Mouse (Mus musculus): ENCODE results near the gene Tnf. TPM values are rescaled to one million over a fixed set of nuclear protein-coding genes. Genes with fewer than 3 reads are reported as not detected.

Gene Tnf
- polyA plus RNA-seq, 1 experiment from 2014 or later = not detected

DNA sequence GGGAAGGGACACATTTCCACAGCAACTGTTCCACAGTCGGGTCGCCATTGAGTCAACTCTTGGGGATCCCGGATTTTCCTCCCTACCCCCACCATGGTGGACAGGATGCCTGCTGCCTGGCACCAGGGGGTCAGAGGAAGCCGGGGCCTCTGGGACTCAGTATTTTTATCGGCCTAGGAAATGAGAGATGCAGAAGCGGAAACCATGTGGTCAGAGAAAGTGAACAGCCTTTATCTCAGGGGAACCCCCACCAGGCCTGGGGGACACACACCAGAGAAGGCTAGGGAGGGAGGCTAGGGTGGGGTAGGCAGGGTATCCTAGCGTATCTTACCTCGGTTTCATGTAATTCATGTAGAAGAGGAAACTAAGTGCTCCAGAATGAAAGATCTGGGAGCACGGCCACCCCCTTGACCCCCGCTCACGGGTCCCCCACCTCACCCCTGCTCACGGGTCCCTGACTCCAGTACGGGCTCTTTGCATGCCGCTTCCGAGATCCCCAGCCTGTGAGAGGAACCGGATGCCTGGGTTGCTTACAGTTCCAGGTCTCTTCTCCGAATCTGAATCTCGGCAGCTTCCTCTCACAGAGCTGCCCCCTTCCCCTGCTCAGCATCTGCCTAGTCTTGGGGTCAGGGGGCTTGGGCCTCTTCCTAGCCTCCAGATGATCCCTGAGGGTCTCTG lies 16.8 kb upstream of the Tnf start:
- no peaks in the 10 kb centered on the region for H3K4me1 ChIP-seq (ENCODE audit: control insufficient read depth, insufficient read depth, low read length)
- H3K4me2 ChIP-seq (ENCODE audit: low read depth, low read length) = no peak overlapping the region
- WGBS = 83% methylated on average over 18 of the region's 18 CpGs
- no peaks in the 10 kb centered on the region for H3K27me3 ChIP-seq (ENCODE audit: control insufficient read depth, insufficient read depth, low read length)
- H3K36me3 ChIP-seq (replicated peaks; ENCODE audit: control insufficient read depth, insufficient read depth, low read depth, low read length) = no peaks in the 10 kb centered on the region
- ATAC-seq (replicated peaks; ENCODE audit: insufficient number of reproducible peaks, low FRiP score, low TSS enrichment, low read depth) (no peak), DNase-seq (ENCODE audit: low spot score) (no peak)
- H3K4me3 ChIP-seq (ENCODE audit: low read depth, low read length) = no peak overlapping the region
- H3K9me3 ChIP-seq (replicated peaks; ENCODE audit: control insufficient read depth, low read length) = no peaks in the 10 kb centered on the region
- no peak overlapping the region for H3K9ac ChIP-seq (replicated peaks; ENCODE audit: low read length)
- H3K27ac ChIP-seq (replicated peaks; ENCODE audit: low read depth, low read length) = no peak overlapping the region

DNA sequence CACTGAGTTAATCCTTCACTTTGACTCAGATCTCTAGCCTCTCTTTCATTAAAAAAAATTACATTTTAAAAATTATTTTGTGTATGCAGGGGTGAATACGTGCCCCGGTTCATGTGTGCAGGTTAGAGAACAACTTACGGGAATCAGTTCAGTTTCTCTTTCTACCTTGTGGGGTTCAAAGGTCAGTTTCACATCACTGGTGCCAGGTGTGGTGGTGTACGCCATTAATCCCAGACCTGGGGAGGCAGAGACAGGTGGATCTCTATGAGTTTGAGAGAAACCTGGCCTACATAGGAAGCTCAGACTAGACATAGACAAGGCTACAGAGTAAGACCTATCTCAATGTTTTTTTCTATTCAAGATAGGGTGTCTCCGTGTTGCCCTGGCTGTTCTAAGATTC lies 11.3 kb upstream of the Tnf start:
- Histone ChIP-seq H3K4me2 (ENCODE audit: low read depth, low read length) (no peak overlapping the region), H3K27ac (replicated peaks; ENCODE audit: low read depth, low read length) (no peak overlapping the region), H3K9ac (replicated peaks; ENCODE audit: low read length) (no peak overlapping the region), H3K36me3 (replicated peaks; ENCODE audit: control insufficient read depth, insufficient read depth, low read depth, low read length) (no peaks in the 10 kb centered on the region), H3K9me3 (replicated peaks; ENCODE audit: control insufficient read depth, low read length) (no peaks in the 10 kb centered on the region), H3K4me3 (ENCODE audit: low read depth, low read length) (no peak overlapping the region), H3K4me1 (ENCODE audit: control insufficient read depth, insufficient read depth, low read length) (no peaks in the 10 kb centered on the region), H3K27me3 (ENCODE audit: control insufficient read depth, insufficient read depth, low read length) (no peaks in the 10 kb centered on the region)
- 92% methylated on average over 5 of the region's 5 CpGs for WGBS
- ATAC-seq (replicated peaks; ENCODE audit: insufficient number of reproducible peaks, low FRiP score, low TSS enrichment, low read depth) (no peak), DNase-seq (ENCODE audit: low spot score) (no peak)

DNA sequence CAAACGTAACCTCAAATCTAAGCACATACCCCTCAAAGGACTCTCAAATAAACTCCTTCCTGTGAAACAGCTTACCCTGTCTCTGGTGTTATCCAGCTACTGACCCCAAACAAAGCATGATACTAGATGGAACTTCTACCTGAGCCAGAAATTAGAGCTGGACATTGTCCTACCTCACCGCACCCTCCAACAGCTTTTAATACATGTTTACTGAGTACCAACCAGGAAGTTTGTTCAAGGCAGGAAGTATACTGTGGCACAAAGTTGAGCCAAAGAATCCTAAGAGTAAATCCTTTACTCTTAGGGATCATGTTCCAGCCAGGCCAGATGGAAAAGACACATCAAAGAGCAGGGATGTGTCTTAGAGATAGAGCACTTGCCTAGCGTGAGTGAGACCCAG lies 8.8 kb upstream of the Tnf start:
- 75% methylated on average over 3 of the region's 3 CpGs for WGBS
- Histone ChIP-seq H3K4me2 (ENCODE audit: low read depth, low read length) (no peak overlapping the region), H3K4me3 (ENCODE audit: low read depth, low read length) (no peak overlapping the region), H3K36me3 (replicated peaks; ENCODE audit: control insufficient read depth, insufficient read depth, low read depth, low read length) (no peaks in the 10 kb centered on the region), H3K27me3 (ENCODE audit: control insufficient read depth, insufficient read depth, low read length) (no peaks in the 10 kb centered on the region), H3K9me3 (replicated peaks; ENCODE audit: control insufficient read depth, low read length) (no peaks in the 10 kb centered on the region), H3K9ac (replicated peaks; ENCODE audit: low read length) (no peak overlapping the region), H3K27ac (replicated peaks; ENCODE audit: low read depth, low read length) (no peak overlapping the region), H3K4me1 (ENCODE audit: control insufficient read depth, insufficient read depth, low read length) (no peaks in the 10 kb centered on the region)
- ATAC-seq (replicated peaks; ENCODE audit: insufficient number of reproducible peaks, low FRiP score, low TSS enrichment, low read depth) (no peak), DNase-seq (ENCODE audit: low spot score) (no peak)

DNA sequence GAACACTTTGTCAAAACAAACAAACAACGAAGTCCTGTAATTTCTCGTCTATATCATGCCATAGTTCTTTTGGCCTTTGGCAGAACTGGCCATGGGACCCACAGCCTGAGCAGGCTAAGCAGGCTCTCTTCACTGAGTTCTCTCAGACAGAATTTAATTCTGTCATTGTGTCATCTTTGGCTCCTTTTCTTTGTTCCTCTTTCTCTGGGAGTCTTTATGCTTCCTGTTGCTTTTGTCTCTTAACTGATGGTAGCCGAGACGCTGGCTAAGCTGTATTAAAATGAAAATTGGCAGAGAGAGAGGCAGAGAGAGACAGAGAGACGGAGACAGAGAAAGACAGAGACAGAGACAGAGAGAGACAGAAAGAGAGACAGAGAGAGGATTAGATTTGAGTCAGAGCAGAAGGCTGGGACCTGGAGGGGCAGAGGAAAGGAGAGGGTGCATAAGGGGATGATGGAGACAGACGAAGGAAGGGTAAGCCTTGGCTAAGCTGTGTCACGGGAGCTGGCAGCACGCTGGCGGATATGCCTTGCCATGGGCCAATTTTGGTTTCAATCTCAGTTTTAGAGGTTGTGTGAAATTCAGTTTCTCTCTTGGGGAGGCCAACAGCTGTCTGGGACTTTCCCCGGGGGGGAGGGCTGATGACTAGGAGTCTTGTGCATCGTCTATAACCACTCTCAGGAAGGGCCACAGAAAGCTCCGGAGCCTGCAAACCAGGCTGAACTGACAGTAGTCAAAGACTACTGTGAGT lies 8.2 kb upstream of the Tnf start:
- no peak overlapping the region for H3K4me2 ChIP-seq (ENCODE audit: low read depth, low read length)
- ATAC-seq (replicated peaks; ENCODE audit: insufficient number of reproducible peaks, low FRiP score, low TSS enrichment, low read depth) = no peak
- DNase-seq (ENCODE audit: low spot score) = no peak
- no peaks in the 10 kb centered on the region for H3K4me1 ChIP-seq (ENCODE audit: control insufficient read depth, insufficient read depth, low read length)
- no peak overlapping the region for H3K4me3 ChIP-seq (ENCODE audit: low read depth, low read length)
- WGBS = 77% methylated on average over 12 of the region's 12 CpGs
- no peak overlapping the region for H3K9ac ChIP-seq (replicated peaks; ENCODE audit: low read length)
- no peaks in the 10 kb centered on the region for H3K36me3 ChIP-seq (replicated peaks; ENCODE audit: control insufficient read depth, insufficient read depth, low read depth, low read length)
- peaks cover 1% of the 10 kb centered on the region; the same call in 1 of the 2 replicates for H3K27me3 ChIP-seq (ENCODE audit: control insufficient read depth, insufficient read depth, low read length)
- no peaks in the 10 kb centered on the region for H3K9me3 ChIP-seq (replicated peaks; ENCODE audit: control insufficient read depth, low read length)
- no peak overlapping the region for H3K27ac ChIP-seq (replicated peaks; ENCODE audit: low read depth, low read length)

DNA sequence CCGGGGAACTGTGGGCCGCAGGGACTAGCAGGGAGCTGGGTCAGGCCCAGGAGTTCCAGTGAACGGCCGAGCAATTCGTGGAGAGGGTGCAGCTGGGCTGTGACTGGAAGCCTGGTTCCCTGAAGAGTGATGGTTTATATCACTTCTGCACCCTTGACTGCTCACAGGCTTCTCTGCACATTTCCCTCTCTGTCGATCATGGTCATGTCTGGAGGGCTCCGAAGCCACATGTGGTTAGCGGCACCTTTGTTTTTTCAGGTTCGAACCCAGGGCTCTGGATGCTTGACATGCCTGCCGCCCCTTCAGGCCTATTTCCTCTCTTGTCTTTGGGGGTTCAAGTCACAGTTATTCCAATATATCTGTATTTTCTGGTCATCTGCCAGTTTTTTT lies 3.6 kb upstream of the Tnf start:
- Histone ChIP-seq H3K9ac (replicated peaks; ENCODE audit: low read length) (no peak overlapping the region), H3K36me3 (replicated peaks; ENCODE audit: control insufficient read depth, insufficient read depth, low read depth, low read length) (no peaks in the 10 kb centered on the region), H3K27ac (replicated peaks; ENCODE audit: low read depth, low read length) (no peak overlapping the region), H3K4me2 (ENCODE audit: low read depth, low read length) (no peak overlapping the region), H3K27me3 (ENCODE audit: control insufficient read depth, insufficient read depth, low read length) (peaks cover 8% of the 10 kb centered on the region), H3K4me3 (ENCODE audit: low read depth, low read length) (no peak overlapping the region), H3K9me3 (replicated peaks; ENCODE audit: control insufficient read depth, low read length) (no peaks in the 10 kb centered on the region), H3K4me1 (ENCODE audit: control insufficient read depth, insufficient read depth, low read length) (no peaks in the 10 kb centered on the region)
- no peak for ATAC-seq (replicated peaks; ENCODE audit: insufficient number of reproducible peaks, low FRiP score, low TSS enrichment, low read depth)
- 49% methylated on average over 10 of the region's 10 CpGs for WGBS
- no peak for DNase-seq (ENCODE audit: low spot score)

DNA sequence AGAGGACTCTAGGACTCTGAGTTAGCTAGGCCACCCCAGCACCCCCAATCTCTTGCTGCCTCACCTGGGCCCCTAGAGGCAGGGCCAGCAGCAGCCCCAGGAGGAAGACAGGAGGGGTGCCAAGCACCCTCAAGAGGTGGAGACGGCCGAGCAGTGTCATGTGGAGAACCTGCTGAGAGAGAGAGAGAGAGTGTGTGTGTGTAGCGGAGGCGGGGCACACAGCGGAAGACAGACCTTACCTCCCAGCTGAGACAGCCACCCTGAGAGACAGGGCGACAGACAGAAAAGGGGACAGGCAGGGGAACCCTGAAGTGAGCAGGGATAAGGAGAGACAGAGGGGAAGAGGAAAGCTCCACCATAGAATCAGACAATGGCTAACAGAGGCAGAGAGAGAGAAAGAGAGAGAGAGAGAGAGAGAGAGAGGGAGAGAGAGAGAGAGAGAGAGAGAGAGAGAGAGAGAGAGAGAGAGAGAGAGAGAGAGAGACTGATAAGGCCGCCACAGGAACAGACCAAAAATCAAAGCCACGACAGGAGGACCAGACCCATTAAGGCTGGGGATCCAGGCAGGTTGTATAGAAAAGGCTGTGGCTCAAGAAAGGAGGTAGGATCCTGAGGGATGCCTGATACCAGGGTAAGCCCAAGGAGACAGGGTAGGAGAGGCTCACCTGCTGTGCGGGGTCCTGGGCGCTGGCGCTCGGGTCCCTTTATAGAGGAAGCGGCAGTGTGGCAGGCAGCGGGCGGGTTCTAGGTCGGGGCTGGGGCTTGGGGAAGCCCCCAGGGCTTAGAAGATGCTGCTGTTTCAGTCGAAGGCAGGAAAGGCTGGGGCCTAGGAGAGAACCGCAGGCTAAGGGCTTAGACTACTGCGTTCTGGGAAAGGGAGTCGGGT lies 2.9 kb upstream of the Tnf start, which contains the start of gene Lta:
Gene Lta (minus strand): TSS at position 858 of the 886 bp plus-strand sequence.
- DNase-seq (ENCODE audit: low spot score) = no peak
- 18% methylated on average over 20 of the region's 20 CpGs for WGBS
- Histone ChIP-seq H3K4me3 (ENCODE audit: low read depth, low read length) (no peak within 1 kb of the TSS), H3K4me2 (ENCODE audit: low read depth, low read length) (no peak within 1 kb of the TSS), H3K9ac (replicated peaks; ENCODE audit: low read length) (no peak within 1 kb of the TSS; the same call in 1 of the 2 replicates), H3K9me3 (replicated peaks; ENCODE audit: control insufficient read depth, low read length) (no peaks in the 10 kb centered on the region), H3K27ac (replicated peaks; ENCODE audit: low read depth, low read length) (no peak within 1 kb of the TSS), H3K4me1 (ENCODE audit: control insufficient read depth, insufficient read depth, low read length) (no peaks in the 10 kb centered on the region), H3K27me3 (ENCODE audit: control insufficient read depth, insufficient read depth, low read length) (peaks cover 8% of the 10 kb centered on the region), H3K36me3 (replicated peaks; ENCODE audit: control insufficient read depth, insufficient read depth, low read depth, low read length) (no peaks in the 10 kb centered on the region)
- no peak for ATAC-seq (replicated peaks; ENCODE audit: insufficient number of reproducible peaks, low FRiP score, low TSS enrichment, low read depth)

DNA sequence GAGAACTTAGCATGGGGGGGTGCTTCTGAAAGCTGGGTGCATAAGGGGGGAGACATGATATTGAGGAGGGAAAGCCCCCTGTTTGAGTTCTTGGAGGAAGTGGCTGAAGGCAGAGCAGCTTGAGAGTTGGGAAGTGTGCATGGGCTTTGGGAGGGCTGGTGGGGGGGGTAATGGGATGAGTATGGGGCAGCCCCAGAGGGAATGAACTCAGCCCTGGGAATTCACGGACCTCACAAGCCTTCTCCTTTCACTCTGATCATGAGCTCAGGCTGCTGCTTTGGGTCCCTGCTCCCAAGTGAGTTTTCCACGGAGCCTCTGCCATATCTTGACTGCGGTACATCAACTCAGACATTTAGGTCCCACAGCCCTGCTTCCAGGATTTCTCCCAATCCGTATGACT lies 635 bp upstream of the Tnf start:
- H3K9me3 ChIP-seq (replicated peaks; ENCODE audit: control insufficient read depth, low read length) = no peaks in the 10 kb centered on the region
- no peak overlapping the region for H3K27ac ChIP-seq (replicated peaks; ENCODE audit: low read depth, low read length)
- H3K9ac ChIP-seq (replicated peaks; ENCODE audit: low read length) = no peak overlapping the region
- H3K4me2 ChIP-seq (ENCODE audit: low read depth, low read length) = no peak overlapping the region
- peaks cover 8% of the 10 kb centered on the region for H3K27me3 ChIP-seq (ENCODE audit: control insufficient read depth, insufficient read depth, low read length)
- no peak for DNase-seq (ENCODE audit: low spot score)
- no peak for ATAC-seq (replicated peaks; ENCODE audit: insufficient number of reproducible peaks, low FRiP score, low TSS enrichment, low read depth)
- H3K4me1 ChIP-seq (ENCODE audit: control insufficient read depth, insufficient read depth, low read length) = no peaks in the 10 kb centered on the region
- H3K4me3 ChIP-seq (ENCODE audit: low read depth, low read length) = no peak overlapping the region
- H3K36me3 ChIP-seq (replicated peaks; ENCODE audit: control insufficient read depth, insufficient read depth, low read depth, low read length) = no peaks in the 10 kb centered on the region
- 89% methylated on average over 4 of the region's 4 CpGs for WGBS
